Mouse (Mus musculus): ENCODE results near the gene Arid2. TPM values are rescaled to one million over a fixed set of nuclear protein-coding genes. Genes with fewer than 3 reads are reported as not detected.

Gene Arid2
- total and polyA plus RNA-seq, 3 experiments, result 11.9 to 14.1 (median 13.3) TPM

- no peak for DNase-seq (ENCODE audit: extremely low read depth)
- no peak overlapping the region for H3K27ac ChIP-seq (ENCODE audit: insufficient read depth, low read depth)
- dilution Hi-C loops (cut with MboI; ENCODE audit: extremely low pct_ligation_motif_present, extremely low pct_unique_long_range_greater_than_20kb, low sequenced_read_pairs), result no loop called here
- H3K4me2 ChIP-seq (ENCODE audit: insufficient read depth, low read depth, poor library complexity, severe bottlenecking), result no peak overlapping the region
- TF ChIP-seq MAX (IDR thresholded peaks at IDR 0.05; ENCODE audit: low read length) (no peak), RAD21 (IDR thresholded peaks at IDR 0.05; ENCODE audit: low read depth, low read length) (no peak), MYC (IDR thresholded peaks at IDR 0.05; ENCODE audit: low read depth, low read length) (no peak), ZMIZ1 (IDR thresholded peaks at IDR 0.05; ENCODE audit: low read depth, low read length) (no peak), GABPA (IDR thresholded peaks at IDR 0.05; ENCODE audit: insufficient replicate concordance, low read depth, low read length) (no peak), BHLHE40 (IDR thresholded peaks at IDR 0.05; ENCODE audit: low read depth, low read length) (no peak), USF2 (conservative IDR thresholded peaks at IDR 0.05; ENCODE audit: low read depth, low read length) (no peak), TCF12 (IDR thresholded peaks at IDR 0.05; ENCODE audit: low read depth, low read length) (no peak), KAT2A (IDR thresholded peaks at IDR 0.05; ENCODE audit: insufficient replicate concordance, low read length) (no peak), IRF4 (IDR thresholded peaks at IDR 0.05; ENCODE audit: low read depth, low read length) (no peak), SIN3A (IDR thresholded peaks at IDR 0.05; ENCODE audit: low read length) (no peak), E2F4 (IDR thresholded peaks at IDR 0.05; ENCODE audit: insufficient replicate concordance, low read depth, low read length) (no peak), MXI1 (IDR thresholded peaks at IDR 0.05; ENCODE audit: low read depth, low read length) (no peak), ELF1 (IDR thresholded peaks at IDR 0.05; ENCODE audit: low read depth, low read length) (no peak), MAFK (IDR thresholded peaks at IDR 0.05; ENCODE audit: insufficient replicate concordance, low read length) (no peak)
- H3K79me2 ChIP-seq (replicated peaks; ENCODE audit: control insufficient read depth, extremely low read depth, insufficient read depth, poor library complexity, severe bottlenecking), result no peaks in the 10 kb centered on the region; the same call in 1 of the 2 replicates
- in situ Hi-C loops (cut with MboI; ENCODE audit: low pct_ligation_motif_present, low pct_unique_long_range_greater_than_20kb, low sequenced_read_pairs), result no loop called here
- H3K9me3 ChIP-seq (replicated peaks; ENCODE audit: low read length), result no peaks in the 10 kb centered on the region
- peaks cover 47 to 83% of the 10 kb centered on the region in 2 experiments for H3K36me3 ChIP-seq (replicated peaks in 1 of 2; ENCODE audit: control insufficient read depth in 1 of 2, insufficient read depth in 1 of 2, low read length in 1 of 2)
- peaks cover 10 to 11% of the 10 kb centered on the region in 2 experiments for H3K4me1 ChIP-seq (ENCODE audit: control insufficient read depth in 1 of 2, insufficient read depth in 2 of 2)
- H3K27me3 ChIP-seq (replicated peaks), result no peaks in the 10 kb centered on the region
- no peak overlapping the region for H3K9ac ChIP-seq (ENCODE audit: insufficient read depth, low read depth)
- H3K4me3 ChIP-seq (replicated peaks in 1 of 3; ENCODE audit: low read depth in 2 of 3, low read length in 2 of 3, poor library complexity in 1 of 3), result no peak overlapping the region
Observed at GRCm38 (mm10) chr15:96372628-96373027, 85.3 kb downstream of the Arid2 start.

DNA sequence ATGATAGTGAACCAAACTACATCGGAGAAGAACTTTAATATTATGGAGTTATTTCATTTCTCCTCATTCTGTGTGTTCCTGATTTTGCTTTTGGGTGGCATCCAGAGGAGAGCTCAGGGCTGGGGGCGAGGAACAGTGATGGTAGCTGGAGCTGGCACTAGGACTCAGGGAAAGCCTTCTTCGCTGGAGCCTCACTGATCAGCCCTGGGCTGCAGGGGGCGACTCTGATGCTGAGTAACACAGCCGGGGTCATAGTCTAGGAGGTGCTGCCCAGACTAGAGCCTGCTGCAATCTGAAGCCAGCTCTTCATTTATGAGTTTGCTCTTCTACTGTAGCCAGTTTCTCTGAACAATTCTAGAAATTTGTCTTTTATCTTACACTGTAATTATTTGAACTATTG is 85.8 kb downstream of the Arid2 start:
- H3K36me3 ChIP-seq (replicated peaks in 1 of 2; ENCODE audit: control insufficient read depth in 1 of 2, insufficient read depth in 1 of 2, low read length in 1 of 2), result peaks cover 46 to 81% of the 10 kb centered on the region in 2 experiments
- H3K4me1 ChIP-seq (ENCODE audit: control insufficient read depth in 1 of 2, insufficient read depth in 2 of 2), result peaks cover 11% of the 10 kb centered on the region in 2 experiments
- no peak overlapping the region for H3K27ac ChIP-seq (ENCODE audit: insufficient read depth, low read depth)
- no peaks in the 10 kb centered on the region for H3K9me3 ChIP-seq (replicated peaks; ENCODE audit: low read length)
- H3K79me2 ChIP-seq (replicated peaks; ENCODE audit: control insufficient read depth, extremely low read depth, insufficient read depth, poor library complexity, severe bottlenecking), result no peaks in the 10 kb centered on the region; the same call in 1 of the 2 replicates
- no peak overlapping the region for H3K9ac ChIP-seq (ENCODE audit: insufficient read depth, low read depth)
- H3K27me3 ChIP-seq (replicated peaks), result no peaks in the 10 kb centered on the region
- no peak overlapping the region for H3K4me2 ChIP-seq (ENCODE audit: insufficient read depth, low read depth, poor library complexity, severe bottlenecking)
- DNase-seq (ENCODE audit: extremely low read depth), result peak; percentile 15
- dilution Hi-C loops (cut with MboI; ENCODE audit: extremely low pct_ligation_motif_present, extremely low pct_unique_long_range_greater_than_20kb, low sequenced_read_pairs) (no loop called here), in situ Hi-C loops (cut with MboI; ENCODE audit: low pct_ligation_motif_present, low pct_unique_long_range_greater_than_20kb, low sequenced_read_pairs) (no loop called here)
- peak in 1 of 2 experiments; percentile 43; a peak in 1 of 4 replicates for TF ChIP-seq CTCF (conservative IDR thresholded peaks at IDR 0.05 in 1 of 2, IDR thresholded peaks at IDR 0.05 in 1 of 2; ENCODE audit: low read depth in 2 of 2, low read length in 2 of 2)
- no peak for TF ChIP-seq RCOR1 (conservative IDR thresholded peaks at IDR 0.05; ENCODE audit: low read depth, low read length)
- peak; percentile 6; the same call in 1 of the 2 replicates for TF ChIP-seq SMC3 (IDR thresholded peaks at IDR 0.05; ENCODE audit: low read depth, low read length)
- H3K4me3 ChIP-seq (replicated peaks in 1 of 3; ENCODE audit: low read depth in 2 of 3, low read length in 2 of 3, poor library complexity in 1 of 3), result no peak overlapping the region
